ENCODE assay signal across 7 mouse cellular contexts in genomic region chr11:119090076-119090960, GRCm38 (mm10). TPM values are rescaled to one million over a fixed set of nuclear protein-coding genes. Genes with fewer than 3 reads are reported as not detected.
DNase-seq lines count a peak whose midpoint lies in the region; ATAC-seq and TF ChIP-seq lines count a peak whose summit lies in the region.

No protein-coding gene starts in this region.

- under 1% methylated on average over 66 of the region's 75 CpGs for WGBS in heart, postnatal 0 days

- no peak for TF ChIP-seq POLR2A in myocyte (IDR thresholded peaks at IDR 0.05; ENCODE audit: insufficient read length, low read depth)

- no peaks in the 10 kb centered on the region for H3K36me3 ChIP-seq in heart, postnatal 0 days (replicated peaks; ENCODE audit: control insufficient read depth, insufficient read depth, low read length)
- H3K36me3 ChIP-seq in myocyte (ENCODE audit: control insufficient read depth, insufficient read depth), result no peaks in the 10 kb centered on the region

- H3K27me3 ChIP-seq in heart, postnatal 0 days (ENCODE audit: control insufficient read depth, insufficient read depth, low read length), result peaks cover 35% of the 10 kb centered on the region
- peaks cover 7% of the 10 kb centered on the region for H3K27me3 ChIP-seq in myocyte (ENCODE audit: control insufficient read depth, insufficient read depth, insufficient read length)

- peak; percentile 53 for DNase-seq in thymus, postnatal 4 days
- DNase-seq in thymus, postnatal 25 days, result no peak
- peak; percentile 57 to 60 for DNase-seq in cerebellum, postnatal 25 days
- DNase-seq in heart, postnatal 0 days (ENCODE audit: low spot score), result no peak
- DNase-seq in kidney, postnatal 25 days, result peak; percentile 30 to 59
- DNase-seq in frontal cortex, postnatal 36 days (ENCODE audit: low spot score in 2 of 2), result no peak

- peaks cover 14% of the 10 kb centered on the region for H3K4me1 ChIP-seq in heart, postnatal 0 days (ENCODE audit: control insufficient read depth, insufficient read depth)

- H3K79me2 ChIP-seq in myocyte (ENCODE audit: control insufficient read depth, insufficient read depth), result no peaks in the 10 kb centered on the region

- H3K4me3 ChIP-seq in heart, postnatal 0 days (ENCODE audit: low read depth, low read length), result peak overlapping the region; percentile 50
- peak overlapping the region; percentile 32 for H3K4me3 ChIP-seq in myocyte

- peak overlapping the region; percentile 56 for H3ac ChIP-seq in myocyte (ENCODE audit: control insufficient read depth, insufficient read length)

- no peak for TF ChIP-seq CTCF in heart, postnatal 0 days (IDR thresholded peaks at IDR 0.05; ENCODE audit: low read depth)

- no peaks in the 10 kb centered on the region for H3K9me3 ChIP-seq in heart, postnatal 0 days (replicated peaks; ENCODE audit: control insufficient read depth, low read length)

- TF ChIP-seq EP300 in heart, postnatal 0 days (IDR thresholded peaks at IDR 0.05; ENCODE audit: low read depth), result no peak

- H3K27ac ChIP-seq in heart, postnatal 0 days (ENCODE audit: low read depth), result no peak overlapping the region

- ATAC-seq in heart, postnatal 0 days (ENCODE audit: insufficient read depth, low read depth), result no peak

- H3K4me2 ChIP-seq in heart, postnatal 0 days (ENCODE audit: low read depth, low read length), result peak overlapping the region; percentile 86
- peak overlapping the region; percentile 95 for H3K4me2 ChIP-seq in myocyte (ENCODE audit: low read depth)

- H3K9ac ChIP-seq in heart, postnatal 0 days (replicated peaks; ENCODE audit: low read depth, low read length), result peak overlapping the region; percentile 27

TF ChIP-seq in myocyte, 11 proteins besides CTCF, POLR2A, EP300 and RAD21:
- TF ChIP-seq E2F4 (IDR thresholded peaks at IDR 0.05; ENCODE audit: insufficient read depth) (no peak), MYOD1 (IDR thresholded peaks at IDR 0.05; ENCODE audit: control insufficient read depth in 1 of 3, insufficient read length in 2 of 3, low read depth in 2 of 3) (peak in 1 of 3 experiments; percentile 9)

RNA-seq across cellular contexts. Expression of gene Cbx4, which starts 4.3 kb away (rescaled TPM):
- 12.1 and 23.1 TPM in 2 replicates for total RNA-seq in heart, postnatal 0 days (2014; rRNA removed; ENCODE audit: low replicate concordance)
- polyA plus RNA-seq in heart, postnatal 0 days (2015; fragmentation: Nextera tagmentation; extraction: Ambion mirVana), result 6.8 and 8.2 TPM in 2 replicates
- 29.9 TPM for polyA plus RNA-seq in myocyte (2012; fragmentation: generic; extraction: Trizol)

RNA-seq across cellular contexts. Expression of gene Cbx8, which starts 49.5 kb away (rescaled TPM):
- 1.6 and 3.2 TPM in 2 replicates for total RNA-seq in heart, postnatal 0 days (2014; rRNA removed; ENCODE audit: low replicate concordance)
- 5.1 and 7.0 TPM in 2 replicates for polyA plus RNA-seq in heart, postnatal 0 days (2015; fragmentation: Nextera tagmentation; extraction: Ambion mirVana)
- 4.9 TPM for polyA plus RNA-seq in myocyte (2012; fragmentation: generic; extraction: Trizol)

Comparison
In these comparisons a context has a peak if more than half of its experiments do, and no peak if none do; other contexts are left out.
1. DNase-seq: peak in thymus, postnatal 4 days (single experiment), cerebellum, postnatal 25 days (2 of 2) and kidney, postnatal 25 days (2 of 2); none in thymus, postnatal 25 days (single experiment), heart, postnatal 0 days (single experiment) and frontal cortex, postnatal 36 days (0 of 2).